Mouse (Mus musculus): ENCODE results near the gene Lhx9. TPM values are rescaled to one million over a fixed set of nuclear protein-coding genes. Genes with fewer than 3 reads are reported as not detected.

Lhx9 gene
- polyA plus RNA-seq, 1 experiment from 2014 or later, result 0.32 TPM

DNA sequence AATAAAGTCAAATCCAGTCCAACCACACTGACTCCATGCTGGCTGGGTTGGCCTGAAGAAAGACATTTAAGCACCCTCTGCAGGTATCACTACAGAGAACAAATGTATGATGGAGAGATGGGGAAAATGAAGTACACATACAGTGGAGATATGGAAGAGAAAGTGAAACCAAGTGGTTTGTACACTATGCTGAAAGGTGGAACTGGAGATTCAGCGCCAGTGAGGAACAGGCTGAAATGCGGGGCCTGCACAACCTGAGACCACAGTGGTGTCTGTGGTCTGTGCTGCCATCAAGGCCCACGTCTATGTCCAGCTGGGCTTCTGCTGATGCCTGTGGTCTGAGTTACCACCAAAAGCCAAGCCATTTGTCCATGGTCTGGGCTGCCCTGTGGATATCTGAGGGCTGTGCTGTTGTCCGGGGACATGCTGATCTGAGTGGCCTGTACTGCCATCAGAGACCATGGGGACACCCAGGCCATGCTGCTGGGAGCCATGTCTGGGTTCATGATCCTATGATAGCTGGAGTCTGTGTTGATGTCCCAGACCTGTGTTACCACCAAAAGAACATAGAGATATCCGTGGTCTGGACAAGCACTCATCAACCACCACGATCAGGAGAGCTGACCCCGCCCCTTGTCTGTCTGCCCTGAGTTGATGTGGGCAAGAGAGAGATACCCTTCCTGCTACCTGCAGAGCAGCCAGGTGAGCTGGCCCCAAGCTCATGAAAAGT is 26.0 kb downstream of the Lhx9 start:
- H3K36me3 ChIP-seq (ENCODE audit: insufficient read depth, low read length), result no peaks in the 10 kb centered on the region
- no peak overlapping the region for H3K27ac ChIP-seq (ENCODE audit: low read length)
- ATAC-seq (ENCODE audit: low FRiP score, low TSS enrichment), result no peak
- WGBS, result 90% methylated on average over 7 of the region's 7 CpGs
- H3K9me3 ChIP-seq (ENCODE audit: low read length), result no peaks in the 10 kb centered on the region
- peaks cover 6% of the 10 kb centered on the region; the same call in 1 of the 2 replicates for H3K27me3 ChIP-seq (ENCODE audit: insufficient read depth, low read length)
- H3K9ac ChIP-seq (replicated peaks; ENCODE audit: low read length), result no peak overlapping the region
- no peaks in the 10 kb centered on the region for H3K4me1 ChIP-seq (ENCODE audit: insufficient read depth, low read length)
- no peak overlapping the region for H3K4me3 ChIP-seq (ENCODE audit: low read length)
- no peak overlapping the region for H3K4me2 ChIP-seq (replicated peaks; ENCODE audit: low read depth, low read length)

DNA sequence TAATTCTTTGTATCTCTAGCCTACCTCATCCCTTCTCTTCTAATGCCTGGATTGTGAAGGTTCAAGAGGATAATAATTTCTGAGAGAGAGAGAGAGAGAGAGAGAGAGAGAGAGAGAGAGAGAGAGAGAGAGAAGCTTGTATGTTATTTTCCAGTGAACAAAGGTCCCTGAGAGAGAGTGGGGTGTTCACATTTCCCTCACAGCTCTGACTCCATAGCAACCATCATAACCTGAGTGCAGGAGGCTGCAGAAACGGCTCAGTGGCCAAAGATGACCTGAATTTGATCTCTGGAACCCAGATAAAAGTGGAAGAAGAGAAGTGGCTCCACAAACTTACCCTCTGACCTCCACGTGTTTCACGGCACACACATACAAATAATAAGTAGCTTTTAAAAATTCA is 46.6 kb downstream of the Lhx9 start:
- Histone ChIP-seq H3K4me2 (replicated peaks; ENCODE audit: low read depth, low read length) (no peak overlapping the region), H3K27me3 (ENCODE audit: insufficient read depth, low read length) (no peaks in the 10 kb centered on the region), H3K4me3 (ENCODE audit: low read length) (no peak overlapping the region), H3K4me1 (ENCODE audit: insufficient read depth, low read length) (no peaks in the 10 kb centered on the region), H3K27ac (ENCODE audit: low read length) (no peak overlapping the region), H3K9ac (replicated peaks; ENCODE audit: low read length) (no peak overlapping the region), H3K36me3 (ENCODE audit: insufficient read depth, low read length) (no peaks in the 10 kb centered on the region), H3K9me3 (ENCODE audit: low read length) (no peaks in the 10 kb centered on the region)
- WGBS, result 12% methylated on average over 3 of the region's 3 CpGs
- no peak for ATAC-seq (ENCODE audit: low FRiP score, low TSS enrichment)

DNA sequence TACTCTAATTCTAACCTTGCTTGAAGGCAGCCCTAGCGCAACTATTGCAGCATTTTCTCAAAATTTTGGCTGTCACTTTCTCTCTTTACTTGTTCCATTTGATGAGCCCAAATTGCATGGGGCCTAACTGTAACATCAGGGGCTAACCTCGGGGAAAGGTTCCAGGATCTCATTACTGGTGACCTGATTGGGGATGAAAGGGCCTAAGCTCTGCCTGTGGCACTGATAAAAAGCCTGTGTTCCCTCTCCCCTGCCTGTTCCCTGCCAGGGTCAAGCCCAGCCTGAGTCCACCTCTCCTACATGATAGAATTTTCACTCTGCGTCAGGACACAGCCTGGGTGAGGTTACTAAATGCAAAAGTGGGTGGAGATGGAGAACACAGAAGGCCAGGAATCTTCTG is 47.1 kb downstream of the Lhx9 start:
- no peak overlapping the region for H3K27ac ChIP-seq (ENCODE audit: low read length)
- no peak overlapping the region for H3K4me3 ChIP-seq (ENCODE audit: low read length)
- ATAC-seq (ENCODE audit: low FRiP score, low TSS enrichment), result no peak
- no peaks in the 10 kb centered on the region for H3K36me3 ChIP-seq (ENCODE audit: insufficient read depth, low read length)
- WGBS, result 52% methylated on average over 3 of the region's 3 CpGs
- H3K4me2 ChIP-seq (replicated peaks; ENCODE audit: low read depth, low read length), result no peak overlapping the region
- no peak overlapping the region for H3K9ac ChIP-seq (replicated peaks; ENCODE audit: low read length)
- H3K4me1 ChIP-seq (ENCODE audit: insufficient read depth, low read length), result no peaks in the 10 kb centered on the region
- no peaks in the 10 kb centered on the region for H3K27me3 ChIP-seq (ENCODE audit: insufficient read depth, low read length)
- H3K9me3 ChIP-seq (ENCODE audit: low read length), result no peaks in the 10 kb centered on the region

DNA sequence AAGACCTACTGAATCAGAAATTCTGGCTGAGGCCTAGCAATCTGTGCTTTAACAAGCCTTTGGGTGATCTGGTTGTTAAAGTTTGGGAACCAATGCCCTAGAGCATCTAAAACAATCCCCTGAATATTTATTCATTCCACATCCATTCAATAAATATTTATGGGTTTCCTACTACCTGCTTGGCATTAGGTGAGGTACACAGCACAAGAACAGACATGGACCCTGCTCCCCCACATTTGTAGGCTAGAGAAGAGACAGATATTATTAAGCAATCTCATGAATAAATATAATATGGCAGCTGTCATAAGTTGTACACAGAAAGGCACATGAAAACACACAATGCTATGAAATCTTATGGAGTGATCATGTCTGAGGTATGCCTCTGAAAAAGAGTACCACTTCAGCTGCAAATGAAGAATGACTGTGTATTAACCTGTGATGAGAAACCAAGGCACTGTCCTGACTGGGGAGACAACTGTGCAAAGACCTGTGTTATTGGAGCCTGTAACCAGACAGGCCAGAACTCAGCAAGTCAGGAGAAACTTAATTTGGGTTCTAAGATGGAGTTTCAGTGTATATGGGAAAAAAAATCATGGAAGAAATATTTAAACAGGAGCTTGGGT is 48.6 kb downstream of the Lhx9 start:
- Histone ChIP-seq H3K27me3 (ENCODE audit: insufficient read depth, low read length) (no peaks in the 10 kb centered on the region), H3K4me1 (ENCODE audit: insufficient read depth, low read length) (no peaks in the 10 kb centered on the region), H3K4me3 (ENCODE audit: low read length) (no peak overlapping the region), H3K9me3 (ENCODE audit: low read length) (no peaks in the 10 kb centered on the region), H3K27ac (ENCODE audit: low read length) (no peak overlapping the region), H3K4me2 (replicated peaks; ENCODE audit: low read depth, low read length) (no peak overlapping the region), H3K9ac (replicated peaks; ENCODE audit: low read length) (no peak overlapping the region), H3K36me3 (ENCODE audit: insufficient read depth, low read length) (no peaks in the 10 kb centered on the region)
- no peak for ATAC-seq (ENCODE audit: low FRiP score, low TSS enrichment)

DNA sequence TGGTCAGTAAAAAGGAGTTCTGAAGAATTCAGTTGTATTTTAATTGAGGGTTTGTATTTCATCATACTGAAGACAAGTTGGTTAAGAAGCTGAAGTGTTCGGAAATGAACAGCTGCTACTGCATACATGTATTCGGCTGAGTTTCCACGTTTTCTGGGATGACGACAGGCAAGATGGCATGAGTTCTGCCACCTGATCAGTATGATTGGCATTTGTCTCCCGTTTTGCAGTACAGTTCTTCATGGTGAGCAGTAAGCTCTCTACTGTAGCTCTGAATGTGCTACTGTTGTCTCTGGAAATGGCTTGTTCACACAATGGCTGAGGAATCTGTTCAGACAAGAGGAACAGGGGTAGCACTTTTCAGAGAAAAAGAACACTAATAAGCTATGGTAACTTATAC is 50.3 kb downstream of the Lhx9 start:
- no peak for ATAC-seq (ENCODE audit: low FRiP score, low TSS enrichment)
- no peaks in the 10 kb centered on the region for H3K4me1 ChIP-seq (ENCODE audit: insufficient read depth, low read length)

DNA sequence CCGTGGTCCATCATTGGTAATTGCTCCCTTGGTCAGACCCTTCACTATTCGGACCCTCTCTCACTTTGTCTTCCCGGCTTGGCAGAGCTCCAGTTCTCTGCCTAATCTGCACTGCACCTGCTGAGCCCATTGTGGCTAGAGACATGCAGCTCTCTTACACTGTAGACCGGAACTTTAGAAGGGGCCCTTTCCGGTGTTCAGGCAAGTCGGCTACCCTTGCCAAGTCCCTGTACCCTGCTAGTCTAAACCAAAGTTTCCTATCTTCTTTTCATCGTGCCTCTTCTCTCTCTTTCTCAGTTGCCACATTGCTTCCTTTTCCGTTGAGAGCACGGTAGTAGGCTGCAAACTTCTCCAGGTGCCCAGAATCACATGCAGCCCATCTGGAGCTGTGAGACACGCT is 62.5 kb downstream of the Lhx9 start:
- no peaks in the 10 kb centered on the region for H3K9me3 ChIP-seq (ENCODE audit: low read length)
- no peak overlapping the region for H3K4me2 ChIP-seq (replicated peaks; ENCODE audit: low read depth, low read length)
- no peak overlapping the region for H3K27ac ChIP-seq (ENCODE audit: low read length)
- H3K4me1 ChIP-seq (ENCODE audit: insufficient read depth, low read length), result no peaks in the 10 kb centered on the region
- H3K9ac ChIP-seq (replicated peaks; ENCODE audit: low read length), result no peak overlapping the region
- no peak overlapping the region for H3K4me3 ChIP-seq (ENCODE audit: low read length)
- no peak for ATAC-seq (ENCODE audit: low FRiP score, low TSS enrichment)
- H3K27me3 ChIP-seq (ENCODE audit: insufficient read depth, low read length), result no peaks in the 10 kb centered on the region
- no peaks in the 10 kb centered on the region for H3K36me3 ChIP-seq (ENCODE audit: insufficient read depth, low read length)
- 84% methylated on average over 10 of the region's 10 CpGs for WGBS

More for the DNA sequence above, 50.3 kb downstream of the Lhx9 start:
- no peak overlapping the region for H3K4me2 ChIP-seq (replicated peaks; ENCODE audit: low read depth, low read length)
- WGBS, result 87% methylated on average over 5 of the region's 5 CpGs
- no peaks in the 10 kb centered on the region for H3K9me3 ChIP-seq (ENCODE audit: low read length)
- no peaks in the 10 kb centered on the region for H3K36me3 ChIP-seq (ENCODE audit: insufficient read depth, low read length)
- no peak overlapping the region for H3K9ac ChIP-seq (replicated peaks; ENCODE audit: low read length)
- no peak overlapping the region for H3K4me3 ChIP-seq (ENCODE audit: low read length)
- no peaks in the 10 kb centered on the region for H3K27me3 ChIP-seq (ENCODE audit: insufficient read depth, low read length)
- no peak overlapping the region for H3K27ac ChIP-seq (ENCODE audit: low read length)

DNA sequence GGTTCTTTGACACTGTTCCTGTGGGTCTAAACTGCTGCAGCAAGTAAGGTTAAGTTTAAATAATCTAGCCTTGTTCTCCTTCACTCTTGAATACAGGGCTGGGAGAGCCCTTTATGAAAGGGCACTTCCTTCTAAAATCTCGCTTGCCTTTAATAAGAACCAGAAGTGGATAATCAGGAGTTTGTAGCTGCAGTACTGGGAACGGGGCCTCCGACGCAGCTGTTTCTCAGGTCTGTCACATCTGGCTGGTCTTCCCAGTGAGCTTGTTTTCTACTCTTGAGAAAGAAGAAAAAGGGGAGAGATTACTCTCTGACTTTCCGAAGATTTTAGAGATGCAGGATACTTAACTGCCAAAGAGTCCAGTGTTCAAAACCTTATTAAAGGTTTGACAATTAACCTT is 64.4 kb downstream of the Lhx9 start:
- Histone ChIP-seq H3K9me3 (ENCODE audit: low read length) (no peaks in the 10 kb centered on the region), H3K4me1 (ENCODE audit: insufficient read depth, low read length) (no peaks in the 10 kb centered on the region), H3K27ac (ENCODE audit: low read length) (no peak overlapping the region), H3K9ac (replicated peaks; ENCODE audit: low read length) (no peak overlapping the region), H3K4me3 (ENCODE audit: low read length) (no peak overlapping the region), H3K4me2 (replicated peaks; ENCODE audit: low read depth, low read length) (no peak overlapping the region), H3K36me3 (ENCODE audit: insufficient read depth, low read length) (no peaks in the 10 kb centered on the region), H3K27me3 (ENCODE audit: insufficient read depth, low read length) (no peaks in the 10 kb centered on the region)
- no peak for ATAC-seq (ENCODE audit: low FRiP score, low TSS enrichment)
- WGBS, result 79% methylated on average over 5 of the region's 5 CpGs

Other genes starting within 250 kb of the Lhx9 start
- gene Nek7, start 228.4 kb downstream of the Lhx9 start, polyA plus RNA-seq (2015; fragmentation: Nextera tagmentation; extraction: Ambion mirVana), result 42.6 and 43.7 TPM in 2 replicates
- 38.7 and 39.0 TPM in 2 replicates for gene 2310009B15Rik, start 8.3 kb upstream of the Lhx9 start, polyA plus RNA-seq (2015; fragmentation: Nextera tagmentation; extraction: Ambion mirVana)
- gene Dennd1b, start 114.9 kb upstream of the Lhx9 start, polyA plus RNA-seq (2015; fragmentation: Nextera tagmentation; extraction: Ambion mirVana), result 7.6 and 8.6 TPM in 2 replicates

All from kidney, embryonic 16.5 days (tissue).